Mouse (Mus musculus) forebrain, embryonic 11.5 days (tissue): Measurements from ENCODE around the gene Wdr74. TPM values are rescaled to one million over a fixed set of nuclear protein-coding genes. Genes with fewer than 3 reads are reported as not detected.

Experiments
- ATAC-seq: fragments of 200-750 bp; cut with Nextera tagmentation; replicated peaks from 2 replicates; pipeline ENCODE4 v1.8.0; 2017; ENCODE audit warnings: moderate TSS enrichment; ENCODE audit not compliant: low FRiP score
- DNase-seq: peaks from one replicate; pipeline ENCODE4 v3.0.0-alpha.2; 2017; ENCODE audit warnings: low spot score
- H3K27ac ChIP-seq: fragments of 300-500 bp; sonication (generic); 2 replicates; pipeline ENCODE4 v1.5.1; 2014; ENCODE audit warnings: low read depth, low read length
- H3K27me3 ChIP-seq: fragments of 300-500 bp; sonication (generic); 2 replicates; pipeline ENCODE4 v1.6.1; 2014; ENCODE audit warnings: mild to moderate bottlenecking, low read length, mixed read lengths; ENCODE audit not compliant: control insufficient read depth, insufficient read depth
- H3K36me3 ChIP-seq: fragments of 300-500 bp; sonication (generic); 2 replicates; pipeline ENCODE4 v1.6.1; 2014; ENCODE audit warnings: mild to moderate bottlenecking, low read length, moderate library complexity, mixed read lengths; ENCODE audit not compliant: control insufficient read depth, insufficient read depth
- H3K4me1 ChIP-seq: fragments of 300-500 bp; sonication (generic); replicated peaks from 2 replicates; pipeline ENCODE4 v1.6.1; 2014; ENCODE audit warnings: low read length, mixed read lengths; ENCODE audit not compliant: control insufficient read depth, insufficient read depth
- H3K4me2 ChIP-seq: fragments of 300-500 bp; sonication (generic); 2 replicates; pipeline ENCODE4 v1.6.1; 2014; ENCODE audit warnings: low read depth, mild to moderate bottlenecking, low read length, moderate library complexity, mixed read lengths; ENCODE audit not compliant: severe bottlenecking
- H3K4me3 ChIP-seq: fragments of 300-500 bp; sonication (generic); 2 replicates; pipeline ENCODE4 v1.5.1; 2014; ENCODE audit warnings: low read depth, low read length
- H3K9ac ChIP-seq: fragments of 300-500 bp; sonication (generic); 2 replicates; pipeline ENCODE4 v1.6.1; 2014; ENCODE audit warnings: low read length
- H3K9me3 ChIP-seq: fragments of 300-500 bp; sonication (generic); 2 replicates; pipeline ENCODE4 v1.6.1; 2016; ENCODE audit warnings: low read length, mixed read lengths; ENCODE audit not compliant: control insufficient read depth
- WGBS: fragments of 180-500 bp; shearing (Covaris S2); extraction: QIAGEN DNeasy Blood & Tissue Kit; methylation state at CpG from one replicate; pipeline ENCODE4 v1.1.7; 2014; 5-methylcytosine and 5-hydroxymethylcytosine counted together
- polyA plus RNA-seq: library from polyadenylated mRNA; unstranded; fragments of >200 nt; fragmentation: Nextera tagmentation; extraction: Ambion mirVana; gene quantifications from 2 replicates; pipeline ENCODE4 v1.2.1, GENCODE M21; 2014

Gene Wdr74
- polyA plus RNA-seq, 1 experiment from 2014 or later: 79.5 TPM

DNA sequence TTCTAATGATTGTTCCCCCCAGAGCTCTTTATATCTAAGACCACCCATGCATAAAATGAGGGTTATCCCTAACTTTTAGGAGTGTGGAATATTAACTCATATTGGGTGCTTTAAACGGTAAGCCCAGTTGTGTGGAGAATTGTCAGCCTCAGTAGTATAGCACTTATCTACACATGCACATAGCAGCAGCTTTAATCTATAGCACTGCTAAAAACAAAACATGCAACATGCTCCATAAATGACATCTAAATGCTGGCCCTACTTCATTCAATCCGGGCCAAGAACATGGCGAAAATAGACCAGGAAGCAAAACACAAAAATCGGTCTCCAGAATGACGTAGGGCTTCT is 13.1 kb upstream of the Wdr74 start:
- peak overlapping the region; percentile 98 for H3K9ac ChIP-seq
- ATAC-seq (peak; percentile 9; the same call in 1 of the 2 replicates), DNase-seq (no peak)
- H3K27me3 ChIP-seq: no peaks in the 10 kb centered on the region
- H3K4me1 ChIP-seq: peaks cover 12% of the 10 kb centered on the region
- H3K4me3 ChIP-seq: peak overlapping the region; percentile 89
- H3K9me3 ChIP-seq: no peaks in the 10 kb centered on the region
- 3% methylated on average over 5 of the region's 5 CpGs for whole genome bisulfite sequencing
- peaks cover 10% of the 10 kb centered on the region; the same call in 1 of the 2 replicates for H3K36me3 ChIP-seq
- peak overlapping the region; percentile 88 for H3K27ac ChIP-seq
- H3K4me2 ChIP-seq: peak overlapping the region; percentile 71

DNA sequence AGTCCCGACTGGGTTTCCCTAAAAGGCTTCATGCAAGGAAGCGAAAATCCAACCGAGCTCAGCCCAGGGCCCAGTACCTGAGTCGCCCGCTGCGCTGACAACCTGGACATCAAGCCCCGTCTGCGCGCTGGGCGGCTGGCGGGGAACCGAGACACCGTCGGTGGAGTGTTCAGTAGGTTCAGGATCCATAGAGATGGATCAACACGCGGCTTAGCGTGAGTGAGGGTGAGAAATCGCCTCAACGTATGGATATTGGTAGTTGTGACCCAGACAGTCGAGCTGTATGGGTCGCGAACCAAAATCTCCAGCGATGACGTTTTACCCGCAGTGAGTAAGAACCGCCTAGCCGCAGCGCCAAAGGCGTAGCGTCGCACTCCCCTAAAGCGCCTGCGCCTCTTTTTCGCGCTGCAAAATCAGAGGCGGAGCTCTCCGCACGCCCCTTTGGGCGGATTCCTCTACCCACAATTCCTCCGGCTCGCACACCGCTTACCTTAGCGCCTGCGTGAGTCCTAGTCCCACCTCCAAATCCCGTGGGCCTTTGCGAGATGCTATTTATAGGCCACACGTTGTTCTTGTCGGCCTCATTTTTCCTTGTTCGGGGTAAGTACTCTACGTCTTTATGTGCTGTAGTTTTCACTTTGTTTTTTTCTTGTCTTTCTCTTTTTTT is 12.6 kb upstream of the Wdr74 start, which contains the start of gene Slc3a2:
Gene Slc3a2 (minus strand): TSS at position 463 of the 667 bp plus-strand sequence.
- peak within 1 kb of the TSS; percentile 84 for H3K4me2 ChIP-seq
- H3K36me3 ChIP-seq: peaks cover 10% of the 10 kb centered on the region; the same call in 1 of the 2 replicates
- ATAC-seq: peak; percentile 94
- H3K27ac ChIP-seq: peak within 1 kb of the TSS; percentile 88
- H3K9ac ChIP-seq: peak within 1 kb of the TSS; percentile 98
- peak within 1 kb of the TSS; percentile 89 for H3K4me3 ChIP-seq
- H3K4me1 ChIP-seq: peaks cover 12% of the 10 kb centered on the region
- H3K9me3 ChIP-seq: no peaks in the 10 kb centered on the region
- under 1% methylated on average over 50 of the region's 50 CpGs for WGBS
- peak; percentile 96 for DNase-seq
- no peaks in the 10 kb centered on the region for H3K27me3 ChIP-seq

DNA sequence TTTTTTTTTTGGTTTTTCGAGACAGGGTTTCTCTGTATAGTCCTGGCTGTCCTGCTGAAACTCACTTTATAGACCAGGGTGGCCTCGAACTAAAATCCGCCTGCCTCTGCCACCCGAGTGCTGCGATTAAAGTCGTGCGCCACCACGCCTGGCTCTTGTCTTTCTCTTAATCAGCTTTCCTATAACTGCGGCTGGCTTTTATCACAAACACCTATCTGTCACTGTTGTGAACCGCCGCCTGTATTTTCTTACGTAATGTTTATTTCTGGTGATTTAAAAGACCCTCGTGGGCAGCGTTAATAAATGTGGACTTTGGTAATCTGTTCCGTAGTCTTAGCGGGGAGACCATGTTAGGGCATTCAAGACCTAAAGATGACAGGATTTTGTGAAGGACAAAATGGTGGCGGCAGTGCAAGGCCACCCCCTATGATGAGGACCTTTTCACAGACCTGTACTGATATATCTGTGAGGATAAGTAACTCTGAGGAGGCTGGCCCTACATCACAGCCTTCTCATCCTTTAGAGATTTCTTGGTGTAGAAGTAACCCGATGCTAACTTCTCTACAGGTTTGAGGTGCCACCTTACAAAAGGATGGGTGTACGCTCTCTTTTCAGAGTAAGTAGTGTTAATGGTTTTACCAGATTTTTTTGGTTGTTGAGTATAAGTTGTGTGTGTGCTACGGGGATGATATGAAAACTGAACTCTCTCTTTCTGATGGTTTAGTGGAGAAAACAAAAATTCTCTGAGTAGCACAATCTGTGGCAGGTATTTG is 11.9 kb upstream of the Wdr74 start:
- under 1% methylated on average over 20 of the region's 20 CpGs for WGBS
- peak overlapping the region; percentile 89 for H3K4me3 ChIP-seq
- no peaks in the 10 kb centered on the region for H3K27me3 ChIP-seq
- H3K36me3 ChIP-seq: peaks cover 10% of the 10 kb centered on the region; the same call in 1 of the 2 replicates
- H3K4me1 ChIP-seq: peaks cover 12% of the 10 kb centered on the region
- DNase-seq (no peak), ATAC-seq (no peak)
- peak overlapping the region; percentile 98 for H3K9ac ChIP-seq
- peak overlapping the region; percentile 84 for H3K4me2 ChIP-seq
- peak overlapping the region; percentile 82 for H3K27ac ChIP-seq
- H3K9me3 ChIP-seq: no peaks in the 10 kb centered on the region

DNA sequence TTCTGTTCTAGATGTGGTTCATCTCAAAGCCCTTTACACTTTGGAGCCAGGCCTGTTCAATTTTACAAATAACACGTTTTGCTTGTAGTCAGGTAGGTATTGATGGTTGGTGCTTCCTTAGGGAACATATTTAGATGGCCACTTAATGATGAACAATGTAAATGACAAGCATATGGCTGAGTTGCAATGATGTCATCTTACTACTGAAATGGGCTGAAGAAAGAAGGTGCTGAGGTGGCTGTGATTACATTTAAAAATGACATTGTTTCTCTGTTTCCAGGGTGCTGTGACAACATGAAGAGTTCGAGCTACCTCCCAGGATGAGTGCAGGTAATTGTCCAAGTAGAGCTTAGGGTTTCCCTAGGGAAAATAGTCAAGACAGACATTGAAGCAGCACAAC is 11.2 kb upstream of the Wdr74 start:
- Histone ChIP-seq H3K4me1 (peaks cover 12% of the 10 kb centered on the region), H3K27ac (peak overlapping the region; percentile 82), H3K9me3 (no peaks in the 10 kb centered on the region), H3K36me3 (peaks cover 10% of the 10 kb centered on the region; the same call in 1 of the 2 replicates), H3K4me2 (peak overlapping the region; percentile 84), H3K9ac (peak overlapping the region; percentile 98), H3K27me3 (no peaks in the 10 kb centered on the region), H3K4me3 (peak overlapping the region; percentile 89)
- 7% methylated on average over 2 of the region's 2 CpGs for WGBS
- DNase-seq (no peak), ATAC-seq (no peak)

DNA sequence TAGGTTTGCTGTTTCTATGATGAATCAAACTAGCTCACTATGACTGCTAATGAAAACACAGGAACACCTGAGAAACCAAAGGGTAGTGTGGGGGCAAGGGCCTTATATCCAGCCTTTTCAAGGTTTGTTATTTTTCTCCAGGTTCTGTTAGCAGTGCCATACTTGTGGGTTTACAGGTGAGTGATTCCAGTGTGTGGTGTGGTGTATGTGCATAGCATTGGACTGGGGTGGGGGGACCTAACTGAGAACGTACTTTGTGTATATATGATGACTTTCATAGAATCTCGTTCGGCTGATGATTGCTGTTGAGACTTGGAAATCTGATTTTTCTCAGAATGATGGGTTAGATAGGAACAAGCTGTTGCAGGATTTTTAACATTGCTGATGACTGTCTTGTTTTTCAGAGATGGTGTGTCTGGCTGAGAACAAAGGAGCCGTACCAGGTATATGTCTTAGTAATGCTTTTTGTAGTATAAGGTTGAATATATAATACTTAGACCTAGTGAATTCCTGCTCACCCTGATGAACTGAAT is 10.5 kb upstream of the Wdr74 start:
- H3K9ac ChIP-seq: peak overlapping the region; percentile 98
- DNase-seq: no peak
- H3K27ac ChIP-seq: peak overlapping the region; percentile 82; the same call in 1 of the 2 replicates
- ATAC-seq: no peak
- peak overlapping the region; percentile 89 for H3K4me3 ChIP-seq
- WGBS: 55% methylated on average over 4 of the region's 4 CpGs
- H3K36me3 ChIP-seq: peaks cover 10% of the 10 kb centered on the region; the same call in 1 of the 2 replicates
- H3K4me2 ChIP-seq: peak overlapping the region; percentile 84
- H3K9me3 ChIP-seq: no peaks in the 10 kb centered on the region
- peaks cover 12% of the 10 kb centered on the region for H3K4me1 ChIP-seq
- no peaks in the 10 kb centered on the region for H3K27me3 ChIP-seq

DNA sequence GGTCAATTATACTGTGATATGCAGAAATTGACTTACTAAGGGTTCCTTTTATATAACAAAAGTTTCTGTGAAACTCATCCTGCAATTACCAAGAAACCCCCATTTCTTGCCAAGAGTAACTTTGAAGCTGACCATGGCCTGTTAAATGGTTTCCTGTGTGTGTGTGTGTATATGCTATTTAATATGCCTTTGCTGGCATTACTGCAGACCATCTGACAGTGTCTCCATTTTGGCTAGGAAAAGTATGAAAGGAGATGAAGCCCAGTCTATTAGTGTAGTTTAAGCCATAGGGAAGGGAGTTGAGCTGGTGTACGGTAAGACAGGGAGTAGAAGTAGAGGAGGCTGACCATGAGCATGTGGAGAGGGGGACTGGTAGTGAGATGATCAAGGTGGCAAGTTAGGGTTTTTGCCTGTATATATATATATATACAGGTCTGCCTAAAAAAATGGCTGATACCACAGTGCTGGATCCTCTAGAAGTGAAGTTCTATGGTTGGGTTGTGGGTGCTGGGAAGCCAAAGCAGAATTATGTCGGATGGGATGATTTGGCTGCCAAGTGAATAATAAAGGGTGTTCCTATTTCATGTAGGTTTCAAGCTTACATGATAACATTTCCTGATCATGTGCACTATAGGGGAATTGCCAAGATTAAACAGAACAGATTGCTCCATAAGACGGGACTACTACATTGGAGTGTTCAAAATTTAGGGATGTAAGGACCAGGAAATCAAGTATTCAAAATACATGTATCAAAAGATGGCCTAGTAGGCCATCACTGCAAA is 8.8 kb upstream of the Wdr74 start:
- no peak overlapping the region for H3K9ac ChIP-seq
- DNase-seq: no peak
- H3K27me3 ChIP-seq: no peaks in the 10 kb centered on the region

DNA sequence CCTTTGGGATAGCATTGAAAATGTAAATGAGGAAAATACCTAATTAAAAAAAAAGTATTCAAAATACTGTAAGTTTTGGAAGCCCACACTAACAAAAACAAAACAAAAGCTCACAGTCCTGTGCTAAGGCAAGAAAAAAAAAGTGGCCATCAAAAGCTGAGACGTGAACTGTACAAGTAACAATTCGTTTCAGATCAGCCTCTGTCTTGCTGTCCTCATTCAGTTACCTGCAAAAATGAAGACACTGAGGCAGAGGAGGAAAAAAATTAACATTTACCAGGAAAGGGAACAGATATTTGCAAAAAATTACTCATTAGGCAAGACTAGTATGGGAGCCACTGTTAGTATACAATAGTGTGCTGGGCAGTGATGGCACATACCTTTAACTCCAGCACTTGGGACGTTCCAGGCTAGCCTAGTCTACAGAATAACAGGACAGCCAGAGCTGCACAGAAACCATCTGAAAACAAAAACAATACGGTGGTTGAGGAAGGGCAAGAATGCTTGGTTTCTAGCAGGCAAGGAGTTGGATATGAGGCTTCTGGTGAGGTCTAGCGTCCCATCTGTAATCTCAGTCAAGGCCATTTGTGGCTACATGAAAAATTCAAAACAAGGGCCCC is 8.0 kb upstream of the Wdr74 start:
- Histone ChIP-seq H3K27me3 (no peaks in the 10 kb centered on the region), H3K9ac (no peak overlapping the region), H3K4me1 (peaks cover 8% of the 10 kb centered on the region), H3K4me3 (no peak overlapping the region), H3K36me3 (peaks cover 10% of the 10 kb centered on the region; the same call in 1 of the 2 replicates), H3K9me3 (no peaks in the 10 kb centered on the region), H3K27ac (no peak overlapping the region), H3K4me2 (no peak overlapping the region)
- DNase-seq: no peak
- ATAC-seq: no peak
- WGBS: 18% methylated on average over 5 of the region's 5 CpGs

More for the DNA sequence above, 8.8 kb upstream of the Wdr74 start:
- ATAC-seq: no peak
- Histone ChIP-seq H3K4me1 (peaks cover 12% of the 10 kb centered on the region), H3K9me3 (no peaks in the 10 kb centered on the region), H3K36me3 (peaks cover 10% of the 10 kb centered on the region; the same call in 1 of the 2 replicates), H3K27ac (no peak overlapping the region), H3K4me3 (no peak overlapping the region), H3K4me2 (no peak overlapping the region; the same call in 1 of the 2 replicates)
- 18% methylated on average over 3 of the region's 3 CpGs for WGBS
